Mouse (Mus musculus) intestine, embryonic 15.5 days (tissue): ENCODE measurements at regions not wholly inside any gene's neighbourhood (a gene's known extent, or its start where the extent isn't known, plus 50 kb on each side); places are given as distances from the start of the nearest gene placed in this dataset.

Source experiments
- ATAC-seq: fragments of 200-750 bp; cut with Nextera tagmentation; 2 replicates; pipeline ENCODE4 v1.8.0; 2017; ENCODE audit warnings: moderate TSS enrichment, moderate library complexity
- H3K27ac ChIP-seq: fragments of 300-500 bp; sonication (generic); 2 replicates; pipeline ENCODE4 v1.5.1; 2015; ENCODE audit warnings: mild to moderate bottlenecking, inconsistent platforms
- H3K27me3 ChIP-seq: fragments of 300-500 bp; sonication (generic); replicated peaks from 2 replicates; pipeline ENCODE4 v1.6.1; 2015; ENCODE audit warnings: inconsistent platforms
- H3K36me3 ChIP-seq: fragments of 300-500 bp; sonication (generic); 2 replicates; pipeline ENCODE4 v1.6.1; 2015; ENCODE audit warnings: inconsistent platforms
- H3K4me1 ChIP-seq: fragments of 300-500 bp; sonication (generic); replicated peaks from 2 replicates; pipeline ENCODE4 v1.6.1; 2015; ENCODE audit warnings: inconsistent platforms
- H3K4me2 ChIP-seq: fragments of 300-500 bp; sonication (generic); replicated peaks from 2 replicates; pipeline ENCODE4 v1.6.1; 2015; ENCODE audit warnings: mild to moderate bottlenecking, inconsistent platforms
- H3K4me3 ChIP-seq: fragments of 300-500 bp; sonication (generic); replicated peaks from 2 replicates; pipeline ENCODE4 v1.5.1; 2015; ENCODE audit warnings: inconsistent platforms
- H3K9ac ChIP-seq: fragments of 300-500 bp; sonication (generic); 2 replicates; pipeline ENCODE4 v1.6.1; 2015; ENCODE audit warnings: inconsistent platforms
- H3K9me3 ChIP-seq: fragments of 300-500 bp; sonication (generic); 2 replicates; pipeline ENCODE4 v1.6.1; 2016; ENCODE audit warnings: inconsistent platforms
- WGBS: fragments of 180-500 bp; shearing (Covaris S2); methylation state at CpG from one replicate; pipeline ENCODE4 v1.1.7; 2015; 5-methylcytosine and 5-hydroxymethylcytosine counted together

GRCm38 (mm10) chr19:15668624-15669016 lies 278.5 kb downstream of the Psat1 start:
- Histone ChIP-seq H3K27me3 (no peaks in the 10 kb centered on the region), H3K4me1 (peaks cover 3% of the 10 kb centered on the region; the same call in 1 of the 2 replicates), H3K4me2 (no peak overlapping the region), H3K9me3 (no peaks in the 10 kb centered on the region), H3K36me3 (no peaks in the 10 kb centered on the region), H3K9ac (no peak overlapping the region), H3K4me3 (no peak overlapping the region), H3K27ac (peak overlapping the region; percentile 13; the same call in 1 of the 2 replicates)
- no peak for ATAC-seq

DNA sequence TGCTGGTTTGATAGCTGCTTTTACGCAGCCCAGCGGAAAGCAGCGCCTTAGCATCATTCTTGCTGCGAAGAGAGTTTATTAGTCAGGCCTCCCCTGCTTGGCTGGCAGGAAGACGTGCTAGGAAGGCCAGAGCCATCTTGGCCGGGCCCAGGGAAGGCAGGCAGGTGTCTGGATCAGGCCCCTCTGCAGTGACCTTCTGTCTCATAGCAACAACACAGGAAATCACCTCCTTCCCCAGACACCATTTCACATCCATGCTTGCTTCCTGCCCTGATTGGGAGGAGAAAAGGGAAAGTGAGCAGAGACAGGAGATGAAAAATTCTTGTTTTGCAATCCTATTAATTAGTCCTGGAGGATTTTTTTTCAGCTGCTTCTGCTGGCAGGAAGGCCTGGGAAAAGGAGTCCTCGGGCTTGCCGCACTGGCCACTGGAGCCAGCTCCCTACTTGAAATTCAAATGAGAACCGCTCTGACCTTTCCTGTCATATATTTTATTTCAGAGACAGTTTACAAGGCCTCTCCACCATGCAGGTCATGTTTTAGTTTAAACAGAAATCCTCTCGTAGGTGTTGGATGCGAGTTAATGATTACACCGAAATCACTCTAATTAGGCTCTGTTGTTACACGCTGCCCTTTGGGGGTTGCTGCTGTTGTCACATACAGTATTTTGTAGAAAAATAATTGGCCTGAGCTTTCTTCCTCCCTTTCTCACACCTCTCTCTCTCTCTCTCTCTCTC lies 279.1 kb downstream of the Psat1 start:
- Histone ChIP-seq H3K4me2 (no peak overlapping the region), H3K27me3 (no peaks in the 10 kb centered on the region), H3K27ac (peak overlapping the region; percentile 13), H3K9me3 (no peaks in the 10 kb centered on the region), H3K4me3 (no peak overlapping the region), H3K9ac (no peak overlapping the region), H3K36me3 (no peaks in the 10 kb centered on the region), H3K4me1 (peaks cover 3% of the 10 kb centered on the region; the same call in 1 of the 2 replicates)
- ATAC-seq, result peak; percentile 75
- WGBS, result 31% methylated on average over 13 of the region's 13 CpGs

- 39% methylated on average over 3 of the region's 3 CpGs for WGBS
- no peak for ATAC-seq
- peaks cover 3% of the 10 kb centered on the region; the same call in 1 of the 2 replicates for H3K4me1 ChIP-seq
- no peak overlapping the region for H3K9ac ChIP-seq
- no peaks in the 10 kb centered on the region for H3K36me3 ChIP-seq
- no peak overlapping the region for H3K4me2 ChIP-seq
- H3K4me3 ChIP-seq, result no peak overlapping the region
- no peaks in the 10 kb centered on the region for H3K9me3 ChIP-seq
- no peaks in the 10 kb centered on the region for H3K27me3 ChIP-seq
- no peak overlapping the region for H3K27ac ChIP-seq
Measured at GRCm38 (mm10) chr19:15663659-15664255, 283.4 kb downstream of the Psat1 start.

- H3K27ac ChIP-seq, result no peak overlapping the region
- ATAC-seq, result no peak
- H3K4me2 ChIP-seq, result no peak overlapping the region
- no peak overlapping the region for H3K4me3 ChIP-seq
- no peaks in the 10 kb centered on the region for H3K4me1 ChIP-seq
- no peaks in the 10 kb centered on the region for H3K9me3 ChIP-seq
- no peaks in the 10 kb centered on the region for H3K36me3 ChIP-seq
- no peak overlapping the region for H3K9ac ChIP-seq
- no peaks in the 10 kb centered on the region for H3K27me3 ChIP-seq
- WGBS, result 58% methylated on average over 1 of the region's 1 CpGs
Measured at GRCm38 (mm10) chr19:15658611-15659010, 288.5 kb downstream of the Psat1 start.

- no peaks in the 10 kb centered on the region for H3K36me3 ChIP-seq
- H3K27ac ChIP-seq, result no peak overlapping the region
- WGBS, result 54% methylated on average over 1 of the region's 1 CpGs
- no peaks in the 10 kb centered on the region for H3K4me1 ChIP-seq
- H3K4me2 ChIP-seq, result no peak overlapping the region
- H3K9me3 ChIP-seq, result no peaks in the 10 kb centered on the region
- H3K9ac ChIP-seq, result no peak overlapping the region
- no peaks in the 10 kb centered on the region for H3K27me3 ChIP-seq
- no peak for ATAC-seq
- no peak overlapping the region for H3K4me3 ChIP-seq
Measured at GRCm38 (mm10) chr19:15657846-15658245, 289.3 kb downstream of the Psat1 start.

DNA sequence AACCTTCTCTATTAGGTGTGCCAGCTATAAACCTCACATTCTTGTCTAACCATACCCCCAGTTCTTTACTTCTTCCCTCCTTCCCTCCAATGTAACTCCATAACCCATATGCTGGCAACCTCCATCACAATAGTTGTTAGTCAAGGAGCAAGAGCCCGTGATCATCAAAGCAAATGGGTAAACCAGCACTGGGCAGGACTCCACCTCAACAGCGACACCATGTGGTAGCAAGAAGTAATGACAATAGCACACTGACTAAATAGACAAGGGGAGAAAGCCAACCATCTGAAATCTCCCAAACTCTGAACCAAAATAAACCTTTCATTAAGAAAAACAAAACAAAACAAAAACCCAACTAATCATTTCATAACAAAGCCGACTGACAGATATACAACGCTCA lies 297.8 kb downstream of the Psat1 start:
- Histone ChIP-seq H3K4me2 (no peak overlapping the region), H3K36me3 (no peaks in the 10 kb centered on the region), H3K4me3 (no peak overlapping the region), H3K27me3 (no peaks in the 10 kb centered on the region), H3K9ac (no peak overlapping the region), H3K4me1 (peaks cover 8% of the 10 kb centered on the region; the same call in 1 of the 2 replicates), H3K27ac (no peak overlapping the region), H3K9me3 (no peaks in the 10 kb centered on the region)
- 25% methylated on average over 4 of the region's 4 CpGs for WGBS
- ATAC-seq, result no peak

GRCm38 (mm10) chr19:15647313-15647712 lies 299.8 kb downstream of the Psat1 start:
- H3K27me3 ChIP-seq, result no peaks in the 10 kb centered on the region
- H3K4me1 ChIP-seq, result peaks cover 8% of the 10 kb centered on the region; the same call in 1 of the 2 replicates
- no peaks in the 10 kb centered on the region for H3K9me3 ChIP-seq
- WGBS, result 42% methylated on average over 5 of the region's 5 CpGs
- H3K36me3 ChIP-seq, result no peaks in the 10 kb centered on the region
- H3K4me2 ChIP-seq, result no peak overlapping the region
- H3K4me3 ChIP-seq, result no peak overlapping the region
- H3K9ac ChIP-seq, result no peak overlapping the region
- ATAC-seq, result 0 out of 2 replicates have a peak, but pooled peaks have one; percentile 41
- no peak overlapping the region for H3K27ac ChIP-seq

GRCm38 (mm10) chr19:15644786-15645185 lies 302.4 kb downstream of the Psat1 start:
- 62% methylated on average over 4 of the region's 4 CpGs for WGBS
- ATAC-seq, result 0 out of 2 replicates have a peak, but pooled peaks have one; percentile 34

DNA sequence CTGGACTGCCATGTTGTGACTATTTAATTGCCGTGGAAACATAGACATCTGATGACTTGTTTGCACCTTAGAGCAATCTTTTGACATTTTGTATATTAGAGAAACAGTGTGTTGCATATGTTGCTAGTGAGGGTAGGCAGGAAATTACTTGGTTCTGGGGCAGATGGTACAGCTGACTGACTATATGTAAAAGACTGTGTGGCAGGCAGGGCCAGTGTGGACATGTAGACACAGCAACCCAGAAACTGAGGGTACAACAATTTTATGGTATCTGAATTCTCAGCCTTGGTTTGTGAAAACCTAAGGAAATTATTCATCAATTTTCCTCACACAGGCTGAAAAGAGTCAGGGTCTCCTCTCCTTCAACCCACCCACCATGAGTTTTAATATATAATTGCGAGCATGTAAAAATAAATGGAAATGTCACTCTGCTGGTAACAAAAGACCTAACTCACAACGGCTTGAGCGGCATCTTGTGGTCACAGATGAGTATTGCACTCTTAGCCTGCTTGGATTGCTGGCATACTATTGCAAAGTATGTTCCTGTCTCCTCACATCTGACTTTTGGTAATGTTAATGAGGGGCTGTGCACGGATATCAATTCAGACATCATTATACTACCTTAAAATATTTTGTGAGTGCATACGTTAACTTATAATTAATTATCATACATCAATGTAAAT lies 329.8 kb downstream of the Psat1 start:
- ATAC-seq, result 0 out of 2 replicates have a peak, but pooled peaks have one; percentile 25
- WGBS, result 17% methylated on average over 6 of the region's 6 CpGs
- Histone ChIP-seq H3K9me3 (no peaks in the 10 kb centered on the region), H3K27me3 (no peaks in the 10 kb centered on the region), H3K4me1 (peaks cover 4% of the 10 kb centered on the region; the same call in 1 of the 2 replicates), H3K27ac (no peak overlapping the region), H3K4me2 (no peak overlapping the region), H3K9ac (no peak overlapping the region), H3K36me3 (no peaks in the 10 kb centered on the region), H3K4me3 (no peak overlapping the region)

More at GRCm38 (mm10) chr19:15644786-15645185, 302.4 kb downstream of the Psat1 start:
- Histone ChIP-seq H3K9ac (no peak overlapping the region), H3K4me3 (no peak overlapping the region), H3K4me2 (no peak overlapping the region), H3K27ac (no peak overlapping the region), H3K36me3 (no peaks in the 10 kb centered on the region), H3K27me3 (no peaks in the 10 kb centered on the region), H3K4me1 (peaks cover 8% of the 10 kb centered on the region; the same call in 1 of the 2 replicates), H3K9me3 (no peaks in the 10 kb centered on the region)

GRCm38 (mm10) chr19:15614648-15615561 lies 332.2 kb downstream of the Psat1 start:
- no peak; the same call in 1 of the 2 replicates for ATAC-seq
- Histone ChIP-seq H3K4me2 (0 out of 2 replicates have a peak overlapping the region, but pooled peaks have one; percentile 18), H3K4me3 (no peak overlapping the region), H3K36me3 (no peaks in the 10 kb centered on the region), H3K9me3 (no peaks in the 10 kb centered on the region), H3K27ac (no peak overlapping the region), H3K27me3 (no peaks in the 10 kb centered on the region), H3K4me1 (peaks cover 4% of the 10 kb centered on the region; the same call in 1 of the 2 replicates), H3K9ac (no peak overlapping the region)
- WGBS, result 53% methylated on average over 19 of the region's 19 CpGs

DNA sequence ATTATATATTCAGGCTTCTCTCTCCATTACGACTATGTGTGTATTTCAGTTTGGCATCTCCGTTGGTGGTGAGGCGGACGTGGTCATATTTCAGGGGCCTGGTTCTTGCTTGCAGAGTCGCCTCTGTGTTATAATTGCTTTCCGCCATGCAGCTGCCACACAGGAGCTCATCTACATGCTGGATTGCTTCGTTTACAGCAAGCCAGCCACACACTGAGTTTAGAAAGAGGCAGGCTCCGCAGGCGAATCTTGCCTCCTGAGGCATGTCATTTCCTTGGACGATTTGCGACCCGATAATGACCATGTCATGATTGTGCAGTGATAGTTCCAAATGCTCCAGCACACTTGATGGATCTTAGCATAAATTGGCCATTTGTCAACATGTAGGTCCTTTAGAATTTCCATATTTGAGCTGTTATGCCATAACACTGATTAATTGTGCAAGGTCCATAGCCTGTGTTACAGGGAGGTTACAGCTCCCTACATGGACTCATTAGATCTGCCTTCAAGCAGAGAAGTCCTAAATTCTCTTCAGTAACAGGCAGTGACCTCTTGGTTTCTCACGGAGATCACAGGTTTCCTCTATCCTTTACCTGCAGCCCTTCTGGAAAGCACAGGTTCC lies 335.9 kb downstream of the Psat1 start:
- Histone ChIP-seq H3K9ac (no peak overlapping the region), H3K4me3 (no peak overlapping the region), H3K4me2 (no peak overlapping the region), H3K9me3 (no peaks in the 10 kb centered on the region), H3K36me3 (no peaks in the 10 kb centered on the region), H3K27ac (no peak overlapping the region), H3K27me3 (no peaks in the 10 kb centered on the region), H3K4me1 (peaks cover 4% of the 10 kb centered on the region; the same call in 1 of the 2 replicates)
- WGBS, result 59% methylated on average over 13 of the region's 13 CpGs
- no peak for ATAC-seq
